Mouse (Mus musculus) left cerebral cortex, adult 8-10 months (tissue): ENCODE measurements at regions not wholly inside any gene's neighbourhood (a gene's known extent, or its start where the extent isn't known, plus 50 kb on each side); places are given as distances from the start of the nearest gene placed in this dataset.
A peak's percentile ranks its signal among the peaks of the same experiment; 100 is the strongest.

Source experiments
- DNase-seq, 2 experiments: peaks; one replicate each; pipeline ENCODE4 v3.0.0; 2022; ENCODE audit warnings: low spot score in 2 of 2

DNA sequence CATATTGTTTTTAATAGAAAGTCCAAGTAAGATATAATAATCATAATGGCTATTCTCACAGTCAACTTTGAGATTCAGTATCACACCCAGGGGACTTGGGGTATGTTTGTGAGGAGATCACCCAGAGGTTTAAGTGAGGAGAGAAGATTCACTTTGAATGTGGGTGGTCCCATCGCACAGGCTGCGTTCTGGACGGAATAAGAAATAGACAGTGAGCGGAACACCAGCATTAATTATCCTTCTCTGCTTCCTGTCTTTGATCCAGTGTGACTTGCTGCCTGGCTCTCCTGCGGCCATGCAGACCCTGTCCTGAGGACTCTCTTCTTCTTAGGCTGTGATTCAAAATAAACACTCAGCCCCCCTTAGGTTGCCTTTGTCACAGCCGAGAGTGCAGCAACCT, 60.6 kb upstream of the Kras start:
- DNase-seq: no peak

- no peak for DNase-seq
Observed at GRCm38 (mm10) chr6:145309025-145309424, 59.0 kb upstream of the Kras start.

- DNase-seq: no peak
Observed at GRCm38 (mm10) chr6:145307237-145307636, 57.2 kb upstream of the Kras start.

GRCm38 (mm10) chr6:145306331-145307124, 56.5 kb upstream of the Kras start:
- DNase-seq: peak in 1 of 2 experiments; percentile 71

GRCm38 (mm10) chr6:145305669-145306068, 55.6 kb upstream of the Kras start:
- DNase-seq: no peak

GRCm38 (mm10) chr6:145303641-145304070, 53.6 kb upstream of the Kras start:
- no peak for DNase-seq

GRCm38 (mm10) chr6:145302907-145303640, 53.0 kb upstream of the Kras start:
- no peak for DNase-seq

DNA sequence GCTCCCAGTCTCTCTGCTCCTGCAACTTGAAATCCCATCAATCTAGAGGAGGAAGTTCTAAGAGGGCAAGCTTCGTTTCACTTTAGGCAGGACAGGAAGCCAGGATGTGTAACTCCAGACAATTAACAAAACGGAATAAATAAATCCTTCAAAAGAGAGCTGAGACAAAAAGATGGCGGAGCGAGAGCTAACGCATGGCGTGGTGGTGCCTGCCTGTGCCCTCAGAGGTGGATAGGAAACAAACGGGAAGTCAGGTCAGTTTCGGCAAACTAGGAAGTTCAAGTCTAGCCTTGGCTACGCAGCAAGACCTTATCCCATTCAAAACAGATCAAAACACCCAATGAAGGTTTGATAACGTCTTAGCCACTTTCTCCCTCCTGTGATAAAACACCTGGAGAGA, 52.1 kb upstream of the Kras start:
- DNase-seq: no peak

DNA sequence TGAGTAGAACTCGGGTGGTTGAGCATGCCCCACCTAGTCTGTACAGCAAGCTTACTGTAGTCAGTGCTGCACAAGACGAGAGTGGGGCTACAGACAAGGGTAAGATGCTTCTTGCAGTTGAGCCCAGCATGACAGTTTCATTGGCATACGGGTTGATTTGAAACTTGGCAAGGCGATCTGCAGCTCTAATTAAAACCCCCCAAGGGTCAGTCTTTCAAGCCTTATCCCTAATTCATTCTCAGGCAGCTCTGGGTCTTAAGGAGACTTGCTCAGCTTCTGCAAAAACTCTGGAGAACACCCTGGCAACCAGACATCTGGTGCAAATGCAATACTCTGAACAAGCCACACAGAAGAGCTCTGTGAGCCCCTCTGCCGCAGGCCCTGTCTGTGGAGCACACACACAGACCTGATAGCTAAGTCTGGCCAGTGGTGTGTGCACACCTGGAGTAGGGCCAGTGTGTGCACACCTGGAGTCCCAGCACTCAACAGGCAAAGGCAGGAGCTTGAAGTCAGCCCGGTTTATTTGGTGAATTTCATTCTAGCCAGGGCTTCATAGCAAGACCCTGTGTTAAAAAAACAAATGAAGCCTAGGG, 50.3 kb upstream of the Kras start:
- no peak for DNase-seq
